Mouse (Mus musculus) forebrain, embryonic 12.5 days (tissue): ENCODE results near the gene Olfr763. TPM values are rescaled to one million over a fixed set of nuclear protein-coding genes. Genes with fewer than 3 reads are reported as not detected.

Source experiments
- polyA plus RNA-seq: library from polyadenylated mRNA; unstranded; fragments of >200 nt; fragmentation: Nextera tagmentation; extraction: Ambion mirVana; gene quantifications from 2 replicates; pipeline ENCODE4 v1.2.1, GENCODE M21; 2016

The Olfr763 gene
- polyA plus RNA-seq, 1 experiment from 2014 or later: not detected

Other genes with a start within 250 kb of the Olfr763 start
- gene Mmp19, start 219.9 kb upstream of the Olfr763 start, polyA plus RNA-seq: 0.40 and 0.60 TPM in 2 replicates
- gene Dnajc14, start 206.7 kb upstream of the Olfr763 start, polyA plus RNA-seq: 55.0 and 58.9 TPM in 2 replicates
- gene Tmem198b, start 206.4 kb upstream of the Olfr763 start, polyA plus RNA-seq: 18.4 and 21.3 TPM in 2 replicates
- 251 and 256 TPM in 2 replicates for gene Sarnp, start 193.5 kb upstream of the Olfr763 start, polyA plus RNA-seq
- gene Ormdl2, start 189.1 kb upstream of the Olfr763 start, polyA plus RNA-seq: 47.4 and 53.0 TPM in 2 replicates
- 9.3 and 9.6 TPM in 2 replicates for gene Gdf11, start 119.1 kb upstream of the Olfr763 start, polyA plus RNA-seq
- gene Cd63, start 109.8 kb upstream of the Olfr763 start, polyA plus RNA-seq: 129 and 160 TPM in 2 replicates
- 11.3 and 13.3 TPM in 2 replicates for gene Rdh5, start 87.9 kb upstream of the Olfr763 start, polyA plus RNA-seq
- gene Bloc1s1, start 86.8 kb upstream of the Olfr763 start, polyA plus RNA-seq: 183 and 188 TPM in 2 replicates
- gene Itga7, start 77.0 kb upstream of the Olfr763 start, polyA plus RNA-seq: 0.46 and 0.73 TPM in 2 replicates
- not detected in 2 replicates for gene Mettl7b, start 49.8 kb upstream of the Olfr763 start, polyA plus RNA-seq
- gene Olfr9, start 21.4 kb upstream of the Olfr763 start, polyA plus RNA-seq: not detected in 2 replicates
- gene Olfr764-ps1, start 29.1 kb downstream of the Olfr763 start, polyA plus RNA-seq: not detected in 2 replicates
- gene Olfr765, start 39.2 kb downstream of the Olfr763 start, polyA plus RNA-seq: not detected in 2 replicates
- not detected in 2 replicates for gene Olfr766-ps1, start 58.2 kb downstream of the Olfr763 start, polyA plus RNA-seq
- gene Olfr767, start 72.1 kb downstream of the Olfr763 start, polyA plus RNA-seq: not detected in 2 replicates
- gene Olfr768, start 88.6 kb downstream of the Olfr763 start, polyA plus RNA-seq: not detected in 2 replicates
- not detected in 2 replicates for gene Olfr769, start 107.1 kb downstream of the Olfr763 start, polyA plus RNA-seq
- not detected in 2 replicates for gene Olfr770, start 128.2 kb downstream of the Olfr763 start, polyA plus RNA-seq
- not detected in 2 replicates for gene Olfr771, start 154.0 kb downstream of the Olfr763 start, polyA plus RNA-seq
- not detected in 2 replicates for gene Olfr772, start 167.1 kb downstream of the Olfr763 start, polyA plus RNA-seq
- gene Olfr773, start 176.6 kb downstream of the Olfr763 start, polyA plus RNA-seq: not detected in 2 replicates
- not detected in 2 replicates for gene Olfr774, start 225.4 kb downstream of the Olfr763 start, polyA plus RNA-seq
- gene Olfr775, start 237.6 kb downstream of the Olfr763 start, polyA plus RNA-seq: not detected in 2 replicates
- gene Olfr776, start 248.3 kb downstream of the Olfr763 start, polyA plus RNA-seq: not detected in 2 replicates